Mouse (Mus musculus) 416B (cell line): ENCODE data around the gene Snx33.
"Not testable (repeated sequence)": the region's sequence is repeated elsewhere in the genome, so short reads cannot be mapped to it uniquely, and the experiment has no call there.

ENCODE experiments used
- DNase-seq: peaks from one replicate; pipeline ENCODE4 v3.0.0; 2011; ENCODE audit warnings: low read depth

The Snx33 gene

DNA sequence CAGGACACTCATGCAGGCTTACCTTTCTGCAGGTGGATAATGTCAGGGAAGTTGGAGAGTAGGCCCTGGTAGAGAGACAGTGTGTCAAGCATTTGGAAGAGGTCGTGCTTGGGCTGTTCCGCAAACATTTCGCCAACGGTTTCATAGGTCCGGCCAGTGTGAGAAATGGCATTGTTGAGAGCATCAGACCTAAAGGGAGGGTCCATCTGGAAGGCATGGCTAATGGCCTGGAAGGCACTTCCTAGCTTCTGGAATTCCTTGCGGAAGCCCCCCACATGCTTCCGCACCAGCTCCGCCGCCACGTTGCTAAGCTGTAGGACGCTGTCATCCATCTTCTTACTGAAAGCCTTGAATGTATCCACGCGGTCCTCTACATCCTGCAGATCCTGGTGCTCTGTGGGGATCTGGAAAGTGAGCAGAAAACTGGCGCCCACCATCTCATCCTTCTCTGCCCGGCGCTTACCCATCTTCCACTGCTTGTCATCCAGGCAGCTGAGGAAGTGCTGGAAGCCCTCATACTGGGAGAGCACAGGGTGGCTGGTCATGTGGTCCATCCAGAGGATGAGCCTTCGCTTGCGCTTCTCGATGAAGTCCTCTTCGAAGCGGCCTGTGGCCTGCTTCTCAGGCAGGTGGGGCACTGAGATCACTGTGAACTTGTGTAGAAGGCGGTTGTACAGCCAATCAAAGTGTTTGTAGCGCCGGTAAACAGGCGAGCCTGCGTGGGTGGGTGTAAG is 2.7 kb downstream of the Snx33 start:
- DNase-seq: no peak

DNA sequence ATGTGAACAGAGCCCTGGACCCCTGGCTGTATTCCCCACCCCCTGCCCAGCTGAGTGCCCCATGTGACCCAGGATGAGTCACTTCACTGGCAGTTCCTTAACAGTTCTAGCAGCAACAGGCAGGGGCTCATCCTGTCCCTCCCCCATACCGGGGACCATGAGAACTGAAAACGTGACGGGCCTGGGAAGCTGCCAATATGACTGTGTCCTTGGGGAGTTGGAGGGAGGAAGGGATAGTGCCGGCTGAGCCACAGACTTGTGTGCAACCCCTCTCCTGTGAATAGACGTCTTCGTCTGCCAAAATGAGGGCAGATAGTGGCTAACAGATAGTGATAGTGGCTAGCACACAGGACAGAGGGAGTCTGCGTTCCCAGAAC is 3.5 kb downstream of the Snx33 start:
- peak; percentile 92 for DNase-seq

DNA sequence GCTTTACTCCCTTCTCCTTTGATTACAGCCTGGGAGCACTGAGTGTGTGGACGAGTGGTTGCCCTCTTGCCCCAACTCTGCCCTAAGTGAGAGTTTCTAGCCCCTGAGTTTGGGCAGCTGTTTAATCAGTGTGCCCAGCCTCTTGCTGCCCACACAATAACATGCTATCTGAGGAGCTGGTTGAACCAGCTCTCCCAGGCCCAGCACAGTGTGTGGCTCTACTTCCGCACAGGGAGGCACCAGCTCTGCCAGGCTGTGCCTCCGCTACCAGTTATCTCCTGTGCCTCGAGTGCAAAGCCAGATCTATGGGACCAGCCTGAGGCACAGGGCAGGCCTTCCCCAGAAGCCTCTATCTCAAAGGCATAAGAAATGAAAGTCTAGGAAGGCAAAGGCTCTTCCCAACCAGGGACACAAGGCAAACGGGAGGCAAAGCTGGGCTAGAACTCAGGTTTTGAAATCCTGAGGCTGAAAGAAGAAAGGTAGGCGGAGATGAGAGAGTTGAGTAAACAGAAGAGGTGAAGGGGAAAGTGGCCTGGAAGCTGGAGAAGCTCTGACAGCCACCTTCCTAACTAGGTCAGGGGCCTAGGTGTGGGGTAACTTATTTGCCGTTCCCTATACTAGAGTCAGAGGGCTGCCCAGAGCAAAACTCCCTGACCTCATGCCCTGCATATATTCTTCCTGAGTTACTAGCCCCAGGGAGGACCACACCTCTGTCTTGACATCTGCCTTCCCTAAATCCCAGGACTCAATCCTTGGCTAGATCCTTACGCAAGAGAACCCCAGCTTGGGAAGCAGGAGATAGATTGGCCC is 4.1 kb downstream of the Snx33 start:
- DNase-seq: no peak

- no peak for DNase-seq
Measured at GRCm38 (mm10) chr9:56922746-56923145, 5.4 kb downstream of the Snx33 start.

DNA sequence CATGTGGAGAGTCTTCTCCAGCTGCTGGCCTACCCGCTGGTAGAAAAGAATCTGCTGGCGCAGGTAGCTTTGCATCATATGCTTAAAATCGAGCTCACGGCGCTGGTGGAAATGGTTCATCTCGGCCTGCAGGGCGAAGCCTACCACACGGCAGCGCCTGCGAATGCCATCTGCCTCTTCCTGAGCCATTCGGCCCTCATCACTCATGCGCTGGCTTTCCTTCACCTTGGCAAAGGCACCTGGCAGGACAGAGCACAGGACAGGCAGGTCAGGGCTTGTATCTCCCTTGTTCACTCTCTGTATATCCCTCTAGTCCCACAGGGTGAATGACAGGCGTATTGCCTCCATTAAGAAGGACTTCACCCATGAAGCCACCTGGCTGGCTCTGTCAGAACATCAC is 9.7 kb downstream of the Snx33 start:
- no peak for DNase-seq

DNA sequence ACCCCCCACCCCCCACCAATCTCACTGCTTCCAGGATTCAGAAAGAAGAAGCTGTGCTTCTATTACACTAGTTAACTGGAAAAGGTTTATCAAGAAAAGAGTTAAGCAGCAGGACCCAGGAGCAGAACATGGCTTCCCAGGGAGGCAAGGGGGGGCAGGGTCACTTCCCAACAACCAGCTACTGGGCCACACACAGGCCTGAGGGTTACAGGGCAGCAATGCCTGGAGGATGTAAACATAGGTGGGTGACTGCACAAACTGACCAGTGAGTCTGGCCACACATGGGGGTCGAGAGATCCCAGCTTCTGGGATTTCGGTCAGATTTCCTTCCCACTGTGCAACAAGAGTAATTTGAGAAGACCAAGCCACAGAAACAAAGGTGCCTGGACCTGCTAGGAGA is 11.0 kb downstream of the Snx33 start:
- no peak for DNase-seq

DNA sequence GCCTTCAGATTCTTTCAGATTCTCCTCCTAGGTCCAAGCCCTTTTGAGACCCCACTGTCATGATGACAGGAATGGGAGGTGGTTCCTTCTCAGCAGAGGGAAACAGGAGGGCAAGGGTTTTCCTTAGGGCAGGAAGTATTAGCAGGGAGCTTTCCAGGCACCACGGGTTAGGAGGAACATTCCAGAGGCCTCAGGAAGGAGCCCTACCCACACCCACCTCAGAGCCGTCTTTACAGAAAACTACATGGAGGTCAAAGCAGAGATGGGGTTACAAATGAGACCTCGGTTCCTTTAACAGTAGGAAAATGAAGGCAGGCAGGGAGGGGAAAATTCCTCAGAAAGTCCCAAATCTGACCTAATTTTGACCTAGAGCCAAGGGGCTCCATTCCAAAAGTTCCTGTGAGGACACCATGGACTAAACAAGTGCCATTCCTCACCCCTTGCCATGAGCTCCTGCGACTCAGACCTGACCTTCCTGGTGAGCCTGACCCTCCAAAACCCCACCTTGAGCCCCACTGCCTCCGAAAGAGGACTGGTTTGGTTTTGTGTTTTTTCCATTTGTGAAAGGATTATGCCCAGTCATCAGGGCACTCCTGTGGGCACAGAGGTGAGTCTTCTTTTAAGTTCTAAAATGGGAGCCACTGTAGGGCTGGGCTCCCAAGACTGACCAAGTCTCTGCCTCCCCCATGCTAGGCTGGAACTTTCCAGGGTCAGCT is 12.3 kb downstream of the Snx33 start:
- DNase-seq: no peak

GRCm38 (mm10) chr9:56915116-56915515 is 13.1 kb downstream of the Snx33 start:
- DNase-seq: no peak

DNA sequence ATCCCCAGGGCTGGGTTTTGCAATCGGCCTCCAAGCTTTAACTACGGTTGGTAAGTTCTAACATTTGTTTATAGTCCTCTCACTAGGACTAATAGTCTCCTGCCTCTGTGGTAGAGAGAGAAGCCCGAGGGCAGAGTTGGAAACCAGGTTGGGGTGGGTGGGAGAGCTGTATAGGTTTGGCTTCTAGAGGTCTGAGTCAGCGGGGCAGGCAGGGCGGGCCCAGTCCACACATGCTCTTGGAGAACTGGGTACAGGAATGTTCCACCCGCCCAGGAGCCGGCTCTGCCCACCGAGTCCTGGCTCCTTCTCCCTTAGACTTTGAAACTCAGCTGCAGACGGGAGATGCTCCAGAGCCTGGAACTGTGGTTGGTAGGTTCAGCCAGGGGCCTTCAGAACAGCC is 14.2 kb downstream of the Snx33 start:
- DNase-seq: no peak

- no peak for DNase-seq
Measured at GRCm38 (mm10) chr9:56911017-56911416, 17.2 kb downstream of the Snx33 start.

GRCm38 (mm10) chr9:56909991-56910390 is 18.2 kb downstream of the Snx33 start:
- not testable (repeated sequence) for DNase-seq

- DNase-seq: peak; percentile 52
Measured at GRCm38 (mm10) chr9:56907549-56907948, 20.6 kb downstream of the Snx33 start.

GRCm38 (mm10) chr9:56903662-56904061 is 24.5 kb downstream of the Snx33 start:
- no peak for DNase-seq

- peak; percentile 61 for DNase-seq
Measured at GRCm38 (mm10) chr9:56901187-56901586, 27.0 kb downstream of the Snx33 start.

DNA sequence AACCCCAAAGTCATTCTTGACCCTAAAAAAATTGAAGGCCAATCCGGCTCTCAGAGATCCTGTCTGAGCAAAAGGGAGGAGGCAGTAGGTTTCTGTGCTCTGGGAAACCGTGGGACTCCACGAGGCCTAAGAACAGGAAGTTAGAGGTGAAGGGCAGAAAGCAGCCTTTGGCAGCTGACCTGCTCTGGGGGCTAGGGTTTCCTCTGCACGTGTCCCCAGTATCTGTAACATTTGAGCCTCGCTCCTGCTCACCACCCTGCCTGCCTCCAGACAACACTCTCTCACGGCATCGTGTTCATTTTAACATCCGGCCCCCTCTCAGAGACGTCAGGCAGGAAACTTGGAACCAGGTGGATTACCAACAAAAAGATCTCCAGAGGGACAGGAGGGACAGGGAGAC is 27.6 kb downstream of the Snx33 start:
- peak; percentile 59 for DNase-seq

- peak; percentile 31 for DNase-seq
Measured at GRCm38 (mm10) chr9:56900060-56900459, 28.1 kb downstream of the Snx33 start.

DNA sequence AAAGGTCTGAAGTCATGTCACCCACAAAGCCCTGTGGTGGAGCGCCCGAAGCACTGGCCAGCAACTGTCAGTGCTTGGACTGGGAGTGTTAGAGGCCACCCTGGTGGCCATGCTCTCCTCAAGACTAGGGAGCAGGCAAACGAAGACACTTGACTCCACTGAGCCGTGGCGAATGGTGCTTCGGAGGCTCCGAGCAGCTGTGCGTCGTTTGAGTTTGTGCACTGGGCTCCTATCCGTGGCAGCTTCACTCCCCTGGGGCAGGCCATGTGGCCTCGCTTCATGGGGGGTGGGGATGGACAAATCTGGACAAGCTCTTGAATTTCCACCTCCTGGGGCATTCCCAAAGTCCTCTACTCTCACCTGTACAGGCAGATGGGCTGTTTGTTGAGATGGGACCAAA is 28.8 kb downstream of the Snx33 start:
- DNase-seq: no peak

- no peak for DNase-seq
Measured at GRCm38 (mm10) chr9:56896779-56897178, 31.4 kb downstream of the Snx33 start.

DNA sequence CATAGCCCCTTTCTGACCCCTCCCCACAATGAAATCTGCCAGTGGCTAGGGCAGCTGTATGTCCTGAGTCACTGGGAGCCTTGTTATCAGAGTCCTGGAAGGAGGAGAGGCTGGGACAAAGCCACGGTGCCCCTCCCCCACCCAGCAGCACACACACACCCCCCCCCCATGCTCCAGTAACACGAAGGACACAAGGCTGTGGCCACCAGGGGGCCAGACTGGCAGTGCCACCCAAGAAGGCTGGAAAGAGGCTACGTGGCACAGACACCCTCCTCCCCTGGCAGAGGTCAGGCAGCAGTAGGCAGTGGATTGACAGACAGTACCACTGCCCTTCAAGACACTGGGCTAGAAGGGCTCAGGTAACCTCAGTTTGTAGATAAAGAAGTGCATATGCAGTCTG is 34.2 kb downstream of the Snx33 start:
- peak; percentile 67 for DNase-seq

- DNase-seq: no peak
Measured at GRCm38 (mm10) chr9:56893313-56893712, 34.9 kb downstream of the Snx33 start.

GRCm38 (mm10) chr9:56892111-56892510 is 36.1 kb downstream of the Snx33 start:
- DNase-seq: no peak

DNA sequence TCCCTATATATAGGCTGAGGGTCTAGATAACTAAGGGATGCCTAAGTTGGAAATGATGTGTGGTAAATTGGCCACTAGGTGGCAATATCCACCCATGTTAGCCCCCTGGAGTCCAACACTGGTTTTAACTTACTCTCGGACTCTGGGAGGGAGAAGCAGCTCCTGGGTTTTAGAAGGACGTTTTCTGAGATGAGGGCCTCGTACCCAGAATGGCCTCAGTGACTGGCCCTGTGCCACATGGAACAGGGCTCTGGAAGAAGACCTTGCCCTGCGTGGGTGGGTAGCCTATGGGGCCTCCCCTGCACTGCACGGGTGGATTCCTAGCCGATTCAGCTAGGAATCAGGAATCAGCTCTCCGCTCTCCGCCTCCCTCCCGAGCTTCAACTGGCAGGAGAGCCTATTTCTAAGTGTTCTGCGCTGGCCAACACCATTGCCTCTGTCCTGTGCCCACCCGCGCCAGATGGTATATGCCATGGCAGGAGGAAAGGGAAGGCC is 36.6 kb downstream of the Snx33 start:
- peak; percentile 89 for DNase-seq
